ENCODE assay signal across 19 mouse cellular contexts in genomic region chr9:111655066-111655465, GRCm38 (mm10). TPM values are rescaled to one million over a fixed set of nuclear protein-coding genes. Genes with fewer than 3 reads are reported as not detected.
DNase-seq lines count a peak whose midpoint lies in the region; ATAC-seq lines count a peak whose summit lies in the region.
"Had no signal": no experiment of that assay in that cellular context is flagged by ENCODE, and none has a peak within 500 bp of the region (broad histone marks: within the 10 kb centered on the region; RNA-seq: fewer than 3 reads in every experiment).

No protein-coding gene starts in this region.

- H3K4me3 ChIP-seq in embryonic facial prominence, embryonic 14.5 days (ENCODE audit: low read depth, low read length), result no peak overlapping the region
- H3K4me3 ChIP-seq in embryonic facial prominence, embryonic 10.5 days, result no peak overlapping the region
- no peak overlapping the region for H3K4me3 ChIP-seq in heart, embryonic 10.5 days

- ATAC-seq in embryonic facial prominence, embryonic 14.5 days (ENCODE audit: low read depth), result peak; percentile 82; the same call in 1 of the 2 replicates
- ATAC-seq: activated CD4-positive, CD25-positive, alpha-beta regulatory T cell, adult 4 months; CD4-positive, CD25-positive, alpha-beta regulatory T cell, adult 4 months; Patski had no signal

- no peaks in the 10 kb centered on the region for H3K27me3 ChIP-seq in embryonic facial prominence, embryonic 14.5 days (replicated peaks; ENCODE audit: control insufficient read depth, insufficient read depth, low read length)
- H3K27me3 ChIP-seq in embryonic facial prominence, embryonic 10.5 days (replicated peaks; ENCODE audit: low read depth, poor library complexity, severe bottlenecking), result no peaks in the 10 kb centered on the region
- H3K27me3 ChIP-seq in heart, embryonic 10.5 days (ENCODE audit: insufficient read depth, poor library complexity, severe bottlenecking), result no peaks in the 10 kb centered on the region
- H3K27me3 ChIP-seq: CH12.LX, Patski had no signal

- DNase-seq in embryonic facial prominence, embryonic 14.5 days (ENCODE audit: low spot score), result peak; percentile 53
- no peak for DNase-seq in embryonic facial prominence, embryonic 10.5 days (ENCODE audit: low spot score)
- peak; percentile 28 for DNase-seq in heart, adult 11 months
- no peak for DNase-seq in heart, embryonic 10.5 days (ENCODE audit: low spot score)
- DNase-seq: adrenal gland, adult 2 months; adrenal gland, adult 8-10 months; adrenal gland, postnatal 10 days; adrenal gland, postnatal 14 days; adrenal gland, postnatal 25 days; adrenal gland, postnatal 36 days; B cell, adult 2 months; cerebellum, adult 11 months; cerebellum, adult 11-12 months; cerebellum, adult 18-20 months had no signal

- H3K36me3 ChIP-seq in embryonic facial prominence, embryonic 14.5 days (ENCODE audit: control insufficient read depth, insufficient read depth, low read length), result no peaks in the 10 kb centered on the region
- no peaks in the 10 kb centered on the region for H3K36me3 ChIP-seq in embryonic facial prominence, embryonic 10.5 days (replicated peaks)
- no peaks in the 10 kb centered on the region for H3K36me3 ChIP-seq in heart, embryonic 10.5 days
- H3K36me3 ChIP-seq: G1E had no signal

- H3K4me2 ChIP-seq in embryonic facial prominence, embryonic 14.5 days (ENCODE audit: low read depth, low read length), result no peak overlapping the region

- WGBS in embryonic facial prominence, embryonic 14.5 days, result 88% methylated on average over 4 of the region's 4 CpGs
- 89% methylated on average over 4 of the region's 4 CpGs for WGBS in embryonic facial prominence, embryonic 10.5 days
- 83% methylated on average over 4 of the region's 4 CpGs for WGBS in heart, embryonic 10.5 days

- no peaks in the 10 kb centered on the region for H3K9me3 ChIP-seq in embryonic facial prominence, embryonic 14.5 days (ENCODE audit: control insufficient read depth, low read length)
- no peaks in the 10 kb centered on the region for H3K9me3 ChIP-seq in embryonic facial prominence, embryonic 10.5 days
- H3K9me3 ChIP-seq in heart, embryonic 10.5 days, result no peaks in the 10 kb centered on the region

- no peak overlapping the region for H3K9ac ChIP-seq in embryonic facial prominence, embryonic 14.5 days (ENCODE audit: low read depth, low read length)

- H3K4me1 ChIP-seq in embryonic facial prominence, embryonic 14.5 days (ENCODE audit: control insufficient read depth, insufficient read depth, low read length), result no peaks in the 10 kb centered on the region
- no peaks in the 10 kb centered on the region for H3K4me1 ChIP-seq in embryonic facial prominence, embryonic 10.5 days
- no peaks in the 10 kb centered on the region for H3K4me1 ChIP-seq in heart, embryonic 10.5 days

- H3K27ac ChIP-seq in embryonic facial prominence, embryonic 14.5 days (replicated peaks; ENCODE audit: low read depth, low read length), result no peak overlapping the region
- H3K27ac ChIP-seq in embryonic facial prominence, embryonic 10.5 days (replicated peaks), result no peak overlapping the region
- H3K27ac ChIP-seq in heart, embryonic 10.5 days, result no peak overlapping the region

RNA-seq across cellular contexts. Expression of gene Stac, which starts 35.1 kb away (rescaled TPM):
- 6.7 and 7.0 TPM in 2 replicates for polyA plus RNA-seq in embryonic facial prominence, embryonic 14.5 days (2014; fragmentation: Nextera tagmentation; extraction: Ambion mirVana)
- polyA plus RNA-seq in embryonic facial prominence, embryonic 10.5 days (2016; fragmentation: Nextera tagmentation; extraction: Ambion mirVana), result 0.26 and 0.70 TPM in 2 replicates
- polyA plus RNA-seq in heart, embryonic 10.5 days (2016; fragmentation: Nextera tagmentation; extraction: Ambion mirVana), result 0.49 and 1.1 TPM in 2 replicates
- polyA plus RNA-seq: activated CD4-positive, CD25-positive, alpha-beta regulatory T cell, adult 4 months; CD4-positive, CD25-positive, alpha-beta regulatory T cell, adult 4 months; G1E had no signal

Comparison
In these comparisons a context has a peak if more than half of its experiments do, and no peak if none do; other contexts are left out.
1. DNase-seq: peak in embryonic facial prominence, embryonic 14.5 days (single experiment) and heart, adult 11 months (single experiment); none in embryonic facial prominence, embryonic 10.5 days (single experiment) and heart, embryonic 10.5 days (single experiment).